Comparison of ENCODE assay signal across 13 mouse cellular contexts in genomic region chr9:63731114-63731828, GRCm38 (mm10). TPM values are rescaled to one million over a fixed set of nuclear protein-coding genes. Genes with fewer than 3 reads are reported as not detected.
DNase-seq lines count a peak whose midpoint lies in the region; ATAC-seq and TF ChIP-seq lines count a peak whose summit lies in the region.
"Had no signal": no experiment of that assay in that cellular context is flagged by ENCODE, and none has a peak within 500 bp of the region (broad histone marks: within the 10 kb centered on the region; RNA-seq: fewer than 3 reads in every experiment).

No protein-coding gene starts in this region.

- WGBS in kidney, embryonic 16.5 days = 74% methylated on average over 9 of the region's 9 CpGs
- WGBS in liver, postnatal 0 days (ENCODE audit: insufficient replicate concordance) = 63% methylated on average over 9 of the region's 9 CpGs
- WGBS in stomach, embryonic 16.5 days = 74% methylated on average over 9 of the region's 9 CpGs

- 0 out of 2 replicates have a peak overlapping the region, but pooled peaks have one; percentile 13 for H3K27ac ChIP-seq in kidney, embryonic 16.5 days (ENCODE audit: low read length)
- H3K27ac ChIP-seq in liver, postnatal 0 days (ENCODE audit: low read depth) = peak overlapping the region; percentile 48; the same call in 1 of the 2 replicates
- 0 out of 2 replicates have a peak overlapping the region, but pooled peaks have one; percentile 27 for H3K27ac ChIP-seq in stomach, embryonic 16.5 days (ENCODE audit: low read length)
- H3K27ac ChIP-seq: lung, embryonic 15.5 days; midbrain, embryonic 12.5 days; neural tube, embryonic 12.5 days had no signal

- peak overlapping the region; percentile 19; the same call in 1 of the 2 replicates for H3K9ac ChIP-seq in kidney, embryonic 16.5 days (replicated peaks; ENCODE audit: low read length)
- H3K9ac ChIP-seq in liver, postnatal 0 days (replicated peaks) = no peak overlapping the region
- H3K9ac ChIP-seq in stomach, embryonic 16.5 days (ENCODE audit: low read length) = no peak overlapping the region
- H3K9ac ChIP-seq: lung, embryonic 15.5 days; midbrain, embryonic 12.5 days; neural tube, embryonic 12.5 days had no signal

- TF ChIP-seq EP300 in liver, postnatal 0 days (IDR thresholded peaks at IDR 0.05; ENCODE audit: low read depth) = no peak

- H3K4me1 ChIP-seq in kidney, embryonic 16.5 days (ENCODE audit: insufficient read depth, low read length) = peaks cover 63% of the 10 kb centered on the region
- H3K4me1 ChIP-seq in liver, postnatal 0 days (ENCODE audit: insufficient read depth) = peaks cover 46% of the 10 kb centered on the region
- peaks cover 50% of the 10 kb centered on the region for H3K4me1 ChIP-seq in stomach, embryonic 16.5 days (ENCODE audit: control insufficient read depth, insufficient read depth, low read length)

- no peaks in the 10 kb centered on the region for H3K36me3 ChIP-seq in kidney, embryonic 16.5 days (ENCODE audit: insufficient read depth, low read length)
- no peaks in the 10 kb centered on the region for H3K36me3 ChIP-seq in liver, postnatal 0 days (replicated peaks; ENCODE audit: insufficient read depth, low read length)
- no peaks in the 10 kb centered on the region for H3K36me3 ChIP-seq in stomach, embryonic 16.5 days (ENCODE audit: control insufficient read depth, insufficient read depth, low read length)
- H3K36me3 ChIP-seq: lung, embryonic 15.5 days; midbrain, embryonic 12.5 days; neural tube, embryonic 12.5 days had no signal

- no peak for TF ChIP-seq CTCF in liver, postnatal 0 days (IDR thresholded peaks at IDR 0.05; ENCODE audit: low read depth)

- no peak overlapping the region for H3K4me3 ChIP-seq in kidney, embryonic 16.5 days (ENCODE audit: low read length)
- H3K4me3 ChIP-seq in liver, postnatal 0 days (ENCODE audit: low read depth, low read length) = no peak overlapping the region
- no peak overlapping the region for H3K4me3 ChIP-seq in stomach, embryonic 16.5 days (replicated peaks; ENCODE audit: low read length)
- H3K4me3 ChIP-seq: lung, embryonic 15.5 days; midbrain, embryonic 12.5 days; neural tube, embryonic 12.5 days had no signal

- no peak for DNase-seq in kidney, adult 18-20 months
- peak; percentile 77 to 78 for DNase-seq in spleen, postnatal 36 days (ENCODE audit: low spot score in 2 of 2)
- DNase-seq in spleen, adult 12 weeks (ENCODE audit: low spot score) = no peak
- peak; percentile 58 for DNase-seq in liver, postnatal 0 days
- DNase-seq in frontal cortex, postnatal 10 days (ENCODE audit: low spot score in 2 of 2) = no peak
- DNase-seq in ovary, postnatal 10 days (ENCODE audit: low spot score) = no peak
- DNase-seq: cerebellum, postnatal 25 days had no signal

- no peaks in the 10 kb centered on the region for H3K27me3 ChIP-seq in kidney, embryonic 16.5 days (ENCODE audit: insufficient read depth, low read length)
- no peaks in the 10 kb centered on the region for H3K27me3 ChIP-seq in liver, postnatal 0 days (ENCODE audit: insufficient read depth, low read length)
- no peaks in the 10 kb centered on the region for H3K27me3 ChIP-seq in stomach, embryonic 16.5 days (ENCODE audit: control insufficient read depth, insufficient read depth, low read length)
- H3K27me3 ChIP-seq: lung, embryonic 15.5 days; midbrain, embryonic 12.5 days; neural tube, embryonic 12.5 days had no signal

- H3K4me2 ChIP-seq in kidney, embryonic 16.5 days (replicated peaks; ENCODE audit: low read depth, low read length) = no peak overlapping the region
- H3K4me2 ChIP-seq in liver, postnatal 0 days (ENCODE audit: low read depth, low read length) = no peak overlapping the region
- H3K4me2 ChIP-seq in stomach, embryonic 16.5 days (ENCODE audit: low read depth, low read length) = no peak overlapping the region
- H3K4me2 ChIP-seq: lung, embryonic 15.5 days; midbrain, embryonic 12.5 days; neural tube, embryonic 12.5 days had no signal

- no peak for ATAC-seq in kidney, embryonic 16.5 days (ENCODE audit: low FRiP score, low TSS enrichment)
- ATAC-seq in liver, postnatal 0 days = peak; percentile 53; the same call in 1 of the 2 replicates
- ATAC-seq in stomach, embryonic 16.5 days (ENCODE audit: insufficient read depth, low FRiP score) = no peak
- ATAC-seq: forebrain, embryonic 16.5 days had no signal

- no peaks in the 10 kb centered on the region for H3K9me3 ChIP-seq in kidney, embryonic 16.5 days (ENCODE audit: low read length)
- H3K9me3 ChIP-seq in liver, postnatal 0 days (ENCODE audit: low read length) = no peaks in the 10 kb centered on the region
- no peaks in the 10 kb centered on the region for H3K9me3 ChIP-seq in stomach, embryonic 16.5 days (replicated peaks; ENCODE audit: control insufficient read depth, low read length)
- H3K9me3 ChIP-seq: lung, embryonic 15.5 days; midbrain, embryonic 12.5 days; neural tube, embryonic 12.5 days had no signal

RNA-seq across cellular contexts. Expression of gene Smad3, which starts 26.5 kb away (rescaled TPM):
- 27.8 and 27.9 TPM in 2 replicates for polyA plus RNA-seq in kidney, embryonic 16.5 days (2015; fragmentation: Nextera tagmentation; extraction: Ambion mirVana)
- polyA plus RNA-seq in liver, postnatal 0 days (2015; fragmentation: Nextera tagmentation; extraction: Ambion mirVana) = 1.9 and 2.1 TPM in 2 replicates
- polyA plus RNA-seq in stomach, embryonic 16.5 days (2015; fragmentation: Nextera tagmentation; extraction: Ambion mirVana) = 14.6 and 15.1 TPM in 2 replicates

Comparison
In these comparisons a context has a peak if more than half of its experiments do, and no peak if none do; other contexts are left out.
1. DNase-seq: peak in spleen, postnatal 36 days (2 of 2) and liver, postnatal 0 days (single experiment); none in kidney, adult 18-20 months (single experiment), spleen, adult 12 weeks (single experiment), frontal cortex, postnatal 10 days (0 of 2) and ovary, postnatal 10 days (single experiment).
2. Peak in every context shown above with its lines, with median percentiles within 50 percentile points of each other: H3K27ac ChIP-seq.